ENCODE assay signal across 10 mouse cellular contexts in the genomic region with DNA sequence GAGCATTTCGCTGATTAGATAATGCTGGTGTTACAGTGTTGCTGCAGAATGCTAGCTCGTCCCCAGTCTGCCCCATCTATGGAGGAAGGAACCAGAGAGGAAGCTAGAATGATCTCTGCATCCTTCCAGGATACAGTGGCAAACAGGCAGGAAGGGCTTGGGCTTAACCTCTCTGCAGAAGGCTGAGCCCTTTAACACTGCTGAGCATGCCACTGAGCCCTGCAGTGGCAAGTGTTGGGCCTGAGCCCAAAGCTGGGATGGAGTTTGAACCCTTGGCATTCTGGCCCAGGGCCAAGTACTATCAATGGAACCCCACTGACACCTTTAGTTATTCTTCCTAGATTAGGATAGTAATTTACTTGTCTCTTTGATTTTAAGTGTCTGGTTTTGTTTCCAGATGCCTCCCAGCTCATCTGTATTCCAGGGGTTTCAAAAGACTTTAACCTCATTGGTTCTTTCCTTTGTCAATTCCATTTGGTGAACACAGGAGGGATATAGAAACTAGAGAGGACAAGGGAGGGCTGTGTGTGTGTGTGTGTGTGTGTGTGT.
DNase-seq lines count a peak whose midpoint lies in the region; TF ChIP-seq lines count a peak whose summit lies in the region.
"Had no signal": no experiment of that assay in that cellular context is flagged by ENCODE, and none has a peak within 500 bp of the region (broad histone marks: within the 10 kb centered on the region; RNA-seq: fewer than 3 reads in every experiment).

No protein-coding gene starts in this region.

- TF ChIP-seq CTCF in heart, adult 2 months (IDR thresholded peaks at IDR 0.05), result no peak
- no peak for TF ChIP-seq CTCF in lung, adult 2 months (IDR thresholded peaks at IDR 0.05; ENCODE audit: insufficient read depth, low read length)

- H3K27ac ChIP-seq in heart, adult 2 months, result peak overlapping the region; percentile 6
- H3K27ac ChIP-seq: macrophage had no signal

- no peak for TF ChIP-seq POLR2A in heart, adult 2 months (IDR thresholded peaks at IDR 0.05; ENCODE audit: insufficient read depth, low read depth, low read length)
- no peak for TF ChIP-seq POLR2A in lung, adult 2 months (IDR thresholded peaks at IDR 0.05; ENCODE audit: borderline replicate concordance, extremely low read depth, low read depth, low read length)

- H3K4me3 ChIP-seq in heart, adult 2 months, result no peak overlapping the region
- no peak overlapping the region for H3K4me3 ChIP-seq in lung, adult 2 months (replicated peaks; ENCODE audit: extremely low read depth, low read depth, low read length)

- H3K27me3 ChIP-seq in heart, adult 2 months (ENCODE audit: control insufficient read depth, insufficient read depth, low read length), result no peaks in the 10 kb centered on the region

- peaks cover 32% of the 10 kb centered on the region for H3K4me1 ChIP-seq in heart, adult 2 months (ENCODE audit: control insufficient read depth, insufficient read depth, low read length)
- peaks cover 10% of the 10 kb centered on the region; the same call in 1 of the 2 replicates for H3K4me1 ChIP-seq in lung, adult 2 months (ENCODE audit: control insufficient read depth, insufficient read depth, low read length)

- H3K79me2 ChIP-seq in heart, adult 2 months (replicated peaks; ENCODE audit: control insufficient read depth, insufficient read depth, low read length), result peaks cover 3% of the 10 kb centered on the region; the same call in 1 of the 2 replicates

- intact Hi-C loops in heart, adult 2 months (cut with DNase I), result loop anchor here (5.0 kb wide), 1 partner anchor 70 kb away; no protein-coding TSS in a partner anchor
- intact Hi-C loops in heart, postnatal 25 days (cut with DNase I), result loop anchor here (5.0 kb wide), 1 partner anchor 60 kb away; no protein-coding TSS in a partner anchor

- TF ChIP-seq EP300 in heart, adult 2 months (IDR thresholded peaks at IDR 0.05; ENCODE audit: insufficient read depth, low read depth, low read length), result no peak

- H3K9ac ChIP-seq in heart, adult 2 months (ENCODE audit: low read depth, low read length), result no peak overlapping the region

- WGBS in heart, adult 2 months, result 20% methylated on average over 2 of the region's 2 CpGs
- 42% methylated on average over 2 of the region's 2 CpGs for WGBS in lung, adult 2 months

- DNase-seq in heart, adult 2 months, result peak in 1 of 2 experiments; percentile 34
- no peak for DNase-seq in heart, postnatal 25 days (ENCODE audit: low spot score)
- peak; percentile 42 to 45 for DNase-seq in right cerebral cortex, postnatal 10 days (ENCODE audit: low spot score in 2 of 2)
- no peak for DNase-seq in right cerebral cortex, adult 2 months (ENCODE audit: low spot score in 2 of 2)
- peak; percentile 82 for DNase-seq in kidney, adult 9 months
- no peak for DNase-seq in MN1 (ENCODE audit: low spot score)
- no peak for DNase-seq in lung, adult 2 months
- DNase-seq in spleen, postnatal 10 days (ENCODE audit: low spot score in 2 of 2), result no peak
- DNase-seq: cerebellum, adult 9-11 months had no signal

- peaks cover 34% of the 10 kb centered on the region for H3K36me3 ChIP-seq in heart, adult 2 months (ENCODE audit: control insufficient read depth, insufficient read depth, low read length)

Comparison
In these comparisons a context has a peak if more than half of its experiments do, and no peak if none do; other contexts are left out.
1. DNase-seq: peak in right cerebral cortex, postnatal 10 days (2 of 2) and kidney, adult 9 months (single experiment); none in heart, postnatal 25 days (single experiment), right cerebral cortex, adult 2 months (0 of 2), MN1 (single experiment), lung, adult 2 months (single experiment) and spleen, postnatal 10 days (0 of 2).